ENCODE assay signal across 8 mouse cellular contexts in genomic region chr2:118372561-118372900, GRCm38 (mm10). TPM values are rescaled to one million over a fixed set of nuclear protein-coding genes. Genes with fewer than 3 reads are reported as not detected.
DNase-seq lines count a peak whose midpoint lies in the region; ATAC-seq and TF ChIP-seq lines count a peak whose summit lies in the region.

No protein-coding gene starts in this region.

- no peak overlapping the region for H3K27ac ChIP-seq in limb, embryonic 14.5 days (replicated peaks; ENCODE audit: low read depth, low read length)
- H3K27ac ChIP-seq in stomach, embryonic 16.5 days (ENCODE audit: low read length) = no peak overlapping the region

- TF ChIP-seq POLR2A in limb, embryonic 14.5 days (IDR thresholded peaks at IDR 0.05; ENCODE audit: borderline replicate concordance, extremely low read depth, insufficient read depth, insufficient read length) = no peak

- peak overlapping the region; percentile 49 for H3K4me3 ChIP-seq in limb, embryonic 14.5 days (replicated peaks; ENCODE audit: low read length)
- peak overlapping the region; percentile 59 for H3K4me3 ChIP-seq in stomach, embryonic 16.5 days (replicated peaks; ENCODE audit: low read length)

- H3K4me2 ChIP-seq in limb, embryonic 14.5 days (replicated peaks; ENCODE audit: low read depth, low read length, severe bottlenecking) = peak overlapping the region; percentile 100
- peak overlapping the region; percentile 100 for H3K4me2 ChIP-seq in stomach, embryonic 16.5 days (ENCODE audit: low read depth, low read length)

- peaks cover 16% of the 10 kb centered on the region for H3K4me1 ChIP-seq in limb, embryonic 14.5 days (ENCODE audit: control insufficient read depth, insufficient read depth, low read length)
- peaks cover 16% of the 10 kb centered on the region for H3K4me1 ChIP-seq in stomach, embryonic 16.5 days (ENCODE audit: control insufficient read depth, insufficient read depth, low read length)

- H3K27me3 ChIP-seq in limb, embryonic 14.5 days (ENCODE audit: control insufficient read depth, insufficient read depth, low read length) = peaks cover 22% of the 10 kb centered on the region
- peaks cover 12% of the 10 kb centered on the region for H3K27me3 ChIP-seq in stomach, embryonic 16.5 days (ENCODE audit: control insufficient read depth, insufficient read depth, low read length)

- no peaks in the 10 kb centered on the region for H3K9me3 ChIP-seq in limb, embryonic 14.5 days (ENCODE audit: control insufficient read depth, low read length)
- no peaks in the 10 kb centered on the region for H3K9me3 ChIP-seq in stomach, embryonic 16.5 days (replicated peaks; ENCODE audit: control insufficient read depth, low read length)

- no peak overlapping the region for H3K9ac ChIP-seq in limb, embryonic 14.5 days (ENCODE audit: low read depth, low read length, severe bottlenecking)
- no peak overlapping the region for H3K9ac ChIP-seq in stomach, embryonic 16.5 days (ENCODE audit: low read length)

- WGBS in limb, embryonic 14.5 days = 11% methylated on average over 11 of the region's 11 CpGs
- WGBS in stomach, embryonic 16.5 days = 7% methylated on average over 11 of the region's 11 CpGs

- peak; percentile 45 for ATAC-seq in cerebellum, adult (ENCODE audit: insufficient number of reproducible peaks, low FRiP score, low TSS enrichment)
- ATAC-seq in limb, embryonic 14.5 days (ENCODE audit: low FRiP score, low read depth) = no peak
- ATAC-seq in stomach, embryonic 16.5 days (ENCODE audit: insufficient read depth, low FRiP score) = no peak

- DNase-seq in cerebellum, adult 11 months = no peak
- peak; percentile 40 for DNase-seq in retina, embryonic 14.5 days (ENCODE audit: low spot score)
- no peak for DNase-seq in retina, postnatal 1 day
- DNase-seq in limb, embryonic 14.5 days (ENCODE audit: low spot score) = no peak
- DNase-seq in cerebellum, postnatal 25 days = no peak
- no peak for DNase-seq in layer of hippocampus, postnatal 25 days (ENCODE audit: extremely low spot score in 1 of 2, low spot score in 1 of 2)

- no peaks in the 10 kb centered on the region for H3K36me3 ChIP-seq in limb, embryonic 14.5 days (ENCODE audit: control insufficient read depth, insufficient read depth, low read length)
- no peaks in the 10 kb centered on the region for H3K36me3 ChIP-seq in stomach, embryonic 16.5 days (ENCODE audit: control insufficient read depth, insufficient read depth, low read length)

RNA-seq across cellular contexts. Expression of gene Gpr176, which starts 0.7 kb away (rescaled TPM):
- 0.28 and 0.29 TPM in 2 replicates for polyA plus RNA-seq in limb, embryonic 14.5 days (2012; rRNA removed)
- 0.36 and 0.83 TPM in 2 replicates for polyA plus RNA-seq in limb, embryonic 14.5 days (2014; fragmentation: Nextera tagmentation; extraction: Ambion mirVana)
- 0.30 and 0.60 TPM in 2 replicates for polyA plus RNA-seq in stomach, embryonic 16.5 days (2015; fragmentation: Nextera tagmentation; extraction: Ambion mirVana)
- 10 to 100 TPM; 12.5 to 13.1 TPM for total RNA-seq in layer of hippocampus, postnatal 25 days (2021)

RNA-seq across cellular contexts. Expression of gene Eif2ak4, which starts 15.9 kb away (rescaled TPM):
- 24.1 and 25.2 TPM in 2 replicates for polyA plus RNA-seq in limb, embryonic 14.5 days (2012; rRNA removed)
- polyA plus RNA-seq in limb, embryonic 14.5 days (2014; fragmentation: Nextera tagmentation; extraction: Ambion mirVana) = 12.1 and 12.7 TPM in 2 replicates
- 11.3 TPM in 2 replicates for polyA plus RNA-seq in stomach, embryonic 16.5 days (2015; fragmentation: Nextera tagmentation; extraction: Ambion mirVana)
- 10 to 100 TPM; 18.4 to 24.8 TPM for total RNA-seq in layer of hippocampus, postnatal 25 days (2021)
